Mouse (Mus musculus): ENCODE data around the gene Zfp644.

GRCm38 (mm10) chr5:106649441-106649840 is 47.6 kb downstream of the Zfp644 start:
- TF ChIP-seq POLR2A (IDR thresholded peaks at IDR 0.05; ENCODE audit: low read depth, low read length), result no peak
- peak in 1 of 2 experiments; percentile 42; a peak in 2 of 4 replicates for TF ChIP-seq CTCF (conservative IDR thresholded peaks at IDR 0.05 in 1 of 2, IDR thresholded peaks at IDR 0.05 in 1 of 2; ENCODE audit: low read depth in 2 of 2, low read length in 2 of 2)
- TF ChIP-seq RCOR1 (conservative IDR thresholded peaks at IDR 0.05; ENCODE audit: low read depth, low read length), result no peak
- no peak for TF ChIP-seq IRF4 (IDR thresholded peaks at IDR 0.05; ENCODE audit: low read depth, low read length)
- TF ChIP-seq HCFC1 (IDR thresholded peaks at IDR 0.05; ENCODE audit: low read depth, low read length), result no peak
- no peak for TF ChIP-seq POLR2AphosphoS2 (IDR thresholded peaks at IDR 0.05; ENCODE audit: low read depth, low read length)
- no peak for TF ChIP-seq JUND (conservative IDR thresholded peaks at IDR 0.05; ENCODE audit: low read depth, low read length)
- no peak for TF ChIP-seq ZC3H11A (IDR thresholded peaks at IDR 0.05; ENCODE audit: low read depth, low read length)
